Mouse (Mus musculus) stomach, embryonic 16.5 days (tissue): ENCODE results near the gene Sh3yl1. TPM values are rescaled to one million over a fixed set of nuclear protein-coding genes. Genes with fewer than 3 reads are reported as not detected.
A peak's percentile ranks its signal among the peaks of the same experiment; 100 is the strongest.

ENCODE experiments used
- ATAC-seq: fragments of 200-750 bp; cut with Nextera tagmentation; 2 replicates; pipeline ENCODE4 v1.8.0; 2017; ENCODE audit warnings: moderate number of reproducible peaks, moderate TSS enrichment; ENCODE audit not compliant: insufficient read depth, low FRiP score
- H3K27ac ChIP-seq: fragments of 300-500 bp; sonication (generic); 2 replicates; pipeline ENCODE4 v1.5.1; 2014; ENCODE audit warnings: low read length
- H3K27me3 ChIP-seq: fragments of 300-500 bp; sonication (generic); 2 replicates; pipeline ENCODE4 v1.6.1; 2014; ENCODE audit warnings: low read length, control low read depth, mixed read lengths; ENCODE audit not compliant: control insufficient read depth, insufficient read depth
- H3K36me3 ChIP-seq: fragments of 300-500 bp; sonication (generic); 2 replicates; pipeline ENCODE4 v1.6.1; 2014; ENCODE audit warnings: low read length; ENCODE audit not compliant: control insufficient read depth, insufficient read depth
- H3K4me1 ChIP-seq: fragments of 300-500 bp; sonication (generic); 2 replicates; pipeline ENCODE4 v1.6.1; 2014; ENCODE audit warnings: low read length, control low read depth, mixed read lengths; ENCODE audit not compliant: control insufficient read depth, insufficient read depth
- H3K4me2 ChIP-seq: fragments of 300-500 bp; sonication (generic); 2 replicates; pipeline ENCODE4 v1.6.1; 2014; ENCODE audit warnings: low read depth, low read length, mixed read lengths
- H3K4me3 ChIP-seq: fragments of 300-500 bp; sonication (generic); replicated peaks from 2 replicates; pipeline ENCODE4 v1.5.1; 2014; ENCODE audit warnings: mild to moderate bottlenecking, low read length
- H3K9ac ChIP-seq: fragments of 300-500 bp; sonication (generic); 2 replicates; pipeline ENCODE4 v1.6.1; 2014; ENCODE audit warnings: low read length
- H3K9me3 ChIP-seq: fragments of 300-500 bp; sonication (generic); replicated peaks from 2 replicates; pipeline ENCODE4 v1.6.1; 2016; ENCODE audit warnings: low read length, control low read depth; ENCODE audit not compliant: control insufficient read depth
- WGBS: fragments of 180-500 bp; shearing (Covaris S2); extraction: QIAGEN DNeasy Blood & Tissue Kit; methylation state at CpG from one replicate; pipeline ENCODE4 v1.1.7; 2014; 5-methylcytosine and 5-hydroxymethylcytosine counted together
- polyA plus RNA-seq: library from polyadenylated mRNA; unstranded; fragments of >200 nt; fragmentation: Nextera tagmentation; extraction: Ambion mirVana; gene quantifications from 2 replicates; pipeline ENCODE4 v1.2.1, GENCODE M21; 2015

Gene Sh3yl1
- polyA plus RNA-seq, 1 experiment from 2014 or later, result 33.1 TPM

- Histone ChIP-seq H3K27me3 (no peaks in the 10 kb centered on the region), H3K9ac (no peak overlapping the region), H3K4me3 (no peak overlapping the region), H3K4me1 (no peaks in the 10 kb centered on the region), H3K27ac (no peak overlapping the region), H3K4me2 (no peak overlapping the region), H3K36me3 (0 out of 2 replicates have a peak, but pooled peaks cover 6% of the 10 kb centered on the region), H3K9me3 (no peaks in the 10 kb centered on the region)
- ATAC-seq, result no peak
- WGBS, result 82% methylated on average over 3 of the region's 3 CpGs
Measured at GRCm38 (mm10) chr12:30922401-30922800, 10.9 kb downstream of the Sh3yl1 start.

GRCm38 (mm10) chr12:30928182-30928581, 16.7 kb downstream of the Sh3yl1 start:
- H3K36me3 ChIP-seq, result 0 out of 2 replicates have a peak, but pooled peaks cover 2% of the 10 kb centered on the region
- ATAC-seq, result no peak
- no peak overlapping the region for H3K4me2 ChIP-seq
- H3K9ac ChIP-seq, result no peak overlapping the region
- H3K9me3 ChIP-seq, result no peaks in the 10 kb centered on the region
- no peak overlapping the region for H3K4me3 ChIP-seq
- no peak overlapping the region for H3K27ac ChIP-seq
- no peaks in the 10 kb centered on the region for H3K4me1 ChIP-seq
- WGBS, result 79% methylated on average over 6 of the region's 6 CpGs
- H3K27me3 ChIP-seq, result no peaks in the 10 kb centered on the region

GRCm38 (mm10) chr12:30933299-30933698, 21.8 kb downstream of the Sh3yl1 start:
- H3K4me2 ChIP-seq, result no peak overlapping the region
- peak; percentile 29; the same call in 1 of the 2 replicates for ATAC-seq
- H3K4me1 ChIP-seq, result no peaks in the 10 kb centered on the region
- no peak overlapping the region for H3K9ac ChIP-seq
- H3K9me3 ChIP-seq, result no peaks in the 10 kb centered on the region
- whole genome bisulfite sequencing, result 77% methylated on average over 2 of the region's 2 CpGs
- H3K27ac ChIP-seq, result no peak overlapping the region
- no peak overlapping the region for H3K4me3 ChIP-seq
- H3K36me3 ChIP-seq, result no peaks in the 10 kb centered on the region
- no peaks in the 10 kb centered on the region for H3K27me3 ChIP-seq

- 82% methylated on average over 2 of the region's 2 CpGs for whole genome bisulfite sequencing
- Histone ChIP-seq H3K4me1 (no peaks in the 10 kb centered on the region), H3K4me3 (no peak overlapping the region), H3K4me2 (no peak overlapping the region), H3K27me3 (no peaks in the 10 kb centered on the region), H3K9ac (no peak overlapping the region), H3K36me3 (no peaks in the 10 kb centered on the region), H3K27ac (no peak overlapping the region), H3K9me3 (no peaks in the 10 kb centered on the region)
- ATAC-seq, result no peak
Measured at GRCm38 (mm10) chr12:30936899-30937298, 25.4 kb downstream of the Sh3yl1 start.

GRCm38 (mm10) chr12:30943057-30943986, 31.9 kb downstream of the Sh3yl1 start:
- Histone ChIP-seq H3K36me3 (0 out of 2 replicates have a peak, but pooled peaks cover 4% of the 10 kb centered on the region), H3K4me2 (no peak overlapping the region), H3K4me1 (no peaks in the 10 kb centered on the region), H3K27ac (peak overlapping the region; percentile 47), H3K4me3 (no peak overlapping the region), H3K9ac (no peak overlapping the region), H3K9me3 (no peaks in the 10 kb centered on the region), H3K27me3 (no peaks in the 10 kb centered on the region)
- peak; percentile 95 for ATAC-seq
- WGBS, result 76% methylated on average over 14 of the region's 14 CpGs

- Histone ChIP-seq H3K4me2 (no peak overlapping the region), H3K9ac (no peak overlapping the region), H3K27ac (no peak overlapping the region), H3K4me1 (no peaks in the 10 kb centered on the region), H3K9me3 (no peaks in the 10 kb centered on the region), H3K27me3 (no peaks in the 10 kb centered on the region), H3K36me3 (0 out of 2 replicates have a peak, but pooled peaks cover 4% of the 10 kb centered on the region), H3K4me3 (no peak overlapping the region)
- 53% methylated on average over 3 of the region's 3 CpGs for WGBS
- ATAC-seq, result no peak
Measured at GRCm38 (mm10) chr12:30944197-30944596, 32.7 kb downstream of the Sh3yl1 start.

GRCm38 (mm10) chr12:30970700-30971099, 59.2 kb downstream of the Sh3yl1 start:
- H3K9ac ChIP-seq, result no peak overlapping the region

GRCm38 (mm10) chr12:31003795-31004194, 92.3 kb downstream of the Sh3yl1 start:
- Histone ChIP-seq H3K4me2 (no peak overlapping the region), H3K4me3 (no peak overlapping the region), H3K36me3 (no peaks in the 10 kb centered on the region), H3K9ac (no peak overlapping the region), H3K27ac (no peak overlapping the region), H3K4me1 (no peaks in the 10 kb centered on the region), H3K9me3 (no peaks in the 10 kb centered on the region), H3K27me3 (no peaks in the 10 kb centered on the region)
- WGBS, result 82% methylated on average over 4 of the region's 4 CpGs
- no peak for ATAC-seq

More at GRCm38 (mm10) chr12:30970700-30971099, 59.2 kb downstream of the Sh3yl1 start:
- WGBS, result 77% methylated on average over 2 of the region's 2 CpGs
- 0 out of 2 replicates have a peak, but pooled peaks cover 5% of the 10 kb centered on the region for H3K9me3 ChIP-seq
- H3K27me3 ChIP-seq, result no peaks in the 10 kb centered on the region
- H3K4me2 ChIP-seq, result no peak overlapping the region
- no peak for ATAC-seq
- H3K4me3 ChIP-seq, result no peak overlapping the region
- H3K4me1 ChIP-seq, result no peaks in the 10 kb centered on the region
- H3K27ac ChIP-seq, result no peak overlapping the region
- no peaks in the 10 kb centered on the region for H3K36me3 ChIP-seq

GRCm38 (mm10) chr12:31005010-31005409, 93.5 kb downstream of the Sh3yl1 start:
- Histone ChIP-seq H3K4me2 (no peak overlapping the region), H3K27ac (no peak overlapping the region), H3K9ac (no peak overlapping the region), H3K4me3 (no peak overlapping the region), H3K9me3 (no peaks in the 10 kb centered on the region), H3K27me3 (no peaks in the 10 kb centered on the region), H3K4me1 (no peaks in the 10 kb centered on the region), H3K36me3 (no peaks in the 10 kb centered on the region)
- 23% methylated on average over 3 of the region's 3 CpGs for WGBS
- ATAC-seq, result peak; percentile 71; the same call in 1 of the 2 replicates
